Mouse (Mus musculus) left cerebral cortex, adult 9 months (tissue): ENCODE measurements around the gene Vasp.

Experiments
- DNase-seq, 2 experiments: peaks; one replicate each; pipeline ENCODE4 v3.0.0; 2022; ENCODE audit warnings: low spot score in 2 of 2

Vasp gene

GRCm38 (mm10) chr7:19211041-19211675 lies 60.5 kb downstream of the Vasp start:
- no peak for DNase-seq

DNA sequence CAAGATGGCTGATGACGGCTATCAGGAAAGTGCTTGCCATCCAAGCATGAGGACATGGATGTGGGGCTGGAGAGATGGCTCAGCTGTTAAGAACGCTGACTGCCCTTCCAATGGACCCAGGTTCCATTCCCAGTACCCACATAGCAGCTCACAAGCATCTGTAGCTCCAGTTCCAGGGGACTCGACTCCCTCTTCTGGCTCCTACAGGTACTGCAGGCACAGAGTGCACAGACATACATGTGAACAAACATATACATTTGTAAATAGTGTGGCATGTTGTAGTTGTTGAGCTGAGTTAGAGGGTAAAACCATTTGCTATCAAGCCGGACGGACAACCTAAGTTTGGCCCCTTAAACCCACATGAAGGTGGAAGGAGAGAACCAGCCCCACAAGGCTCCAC lies 61.6 kb downstream of the Vasp start:
- no peak for DNase-seq

DNA sequence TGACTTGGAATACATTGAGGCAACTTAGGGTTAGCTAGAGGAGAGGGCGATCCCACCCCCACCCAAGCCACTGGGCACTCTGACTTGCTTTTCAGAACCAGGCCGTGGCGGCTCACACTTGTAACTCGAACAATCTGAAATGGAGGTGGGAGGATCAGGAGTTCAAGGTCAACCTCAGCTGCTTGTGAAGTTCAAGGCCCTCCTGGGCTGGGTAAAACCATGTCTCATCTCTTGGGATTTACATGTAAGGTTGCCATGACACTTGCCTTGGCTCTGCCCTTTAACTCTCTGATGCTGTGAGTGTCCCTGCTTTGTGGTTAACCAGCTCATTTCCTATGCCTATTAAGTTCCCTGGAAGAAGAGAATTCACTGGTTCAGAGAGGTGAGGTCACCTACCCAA lies 62.1 kb downstream of the Vasp start:
- DNase-seq = no peak

DNA sequence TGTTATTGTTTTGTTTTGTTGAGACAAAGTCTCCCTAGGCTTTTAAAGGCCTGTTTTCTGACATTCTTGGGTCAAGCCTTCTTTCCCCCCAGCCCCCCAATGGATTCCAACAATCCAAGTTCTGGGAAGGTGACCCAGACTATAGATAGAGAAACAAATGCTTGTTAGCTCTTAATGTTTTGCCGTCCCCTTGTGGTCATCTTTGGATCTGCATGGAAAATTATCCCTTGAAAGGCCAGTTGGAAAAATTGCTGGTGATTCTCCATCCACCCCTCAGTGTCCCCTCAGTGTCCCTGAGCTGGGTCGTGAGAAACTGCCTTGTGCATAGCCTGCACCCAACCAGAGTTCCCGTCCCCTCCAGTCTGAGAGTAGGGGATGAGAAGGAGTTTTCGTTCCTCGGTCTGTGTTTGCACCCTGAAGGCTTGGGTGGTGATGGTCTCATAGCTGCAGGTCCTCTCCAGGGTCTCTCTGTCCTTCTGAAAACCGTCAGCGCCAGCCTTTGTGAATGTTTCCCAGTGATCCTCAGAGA lies 62.6 kb downstream of the Vasp start:
- peak in 1 of 2 experiments; percentile 60 for DNase-seq

GRCm38 (mm10) chr7:19208201-19208910 lies 63.3 kb downstream of the Vasp start:
- DNase-seq = no peak
